Mouse (Mus musculus): ENCODE measurements around the gene Stab2. TPM values are rescaled to one million over a fixed set of nuclear protein-coding genes. Genes with fewer than 3 reads are reported as not detected.
A peak's percentile ranks its signal among the peaks of the same experiment; 100 is the strongest.

Gene Stab2
- polyA plus RNA-seq, 1 experiment from 2014 or later: 0.26 TPM

DNA sequence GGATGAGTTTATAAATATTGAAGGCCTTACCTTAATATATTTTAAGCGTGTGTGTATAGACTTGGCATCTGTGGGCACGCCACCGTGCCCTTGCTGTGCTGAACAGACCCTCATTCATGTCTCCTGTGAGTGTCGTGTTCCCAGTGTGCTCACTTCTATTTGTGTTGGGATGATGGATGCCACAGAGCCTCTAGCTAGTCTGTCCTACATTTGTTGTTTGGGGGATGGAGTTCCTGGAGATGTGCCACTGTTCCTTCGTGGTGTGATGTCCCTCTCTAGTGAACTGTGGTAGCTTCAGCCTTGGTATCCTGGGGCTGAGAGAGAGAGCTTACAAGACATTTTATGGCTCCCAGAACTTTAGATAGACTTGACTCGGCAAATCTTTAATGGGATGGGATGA is 169.0 kb downstream of the Stab2 start:
- no peaks in the 10 kb centered on the region for H3K27me3 ChIP-seq (ENCODE audit: control insufficient read depth, insufficient read depth, low read length)
- H3K9me3 ChIP-seq (ENCODE audit: control insufficient read depth, low read length): no peaks in the 10 kb centered on the region
- H3K36me3 ChIP-seq (ENCODE audit: control insufficient read depth, insufficient read depth, low read length): no peaks in the 10 kb centered on the region
- H3K4me2 ChIP-seq (replicated peaks; ENCODE audit: low read depth, low read length): no peak overlapping the region
- DNase-seq (ENCODE audit: low spot score): no peak
- WGBS: 84% methylated on average over 6 of the region's 6 CpGs
- ATAC-seq (ENCODE audit: low FRiP score): no peak
- H3K27ac ChIP-seq (ENCODE audit: low read depth, low read length): no peak overlapping the region
- H3K4me3 ChIP-seq (ENCODE audit: low read depth, low read length): no peak overlapping the region
- H3K4me1 ChIP-seq (replicated peaks; ENCODE audit: control insufficient read depth, insufficient read depth, low read length): no peaks in the 10 kb centered on the region
- H3K9ac ChIP-seq (ENCODE audit: low read depth, low read length): no peak overlapping the region

DNA sequence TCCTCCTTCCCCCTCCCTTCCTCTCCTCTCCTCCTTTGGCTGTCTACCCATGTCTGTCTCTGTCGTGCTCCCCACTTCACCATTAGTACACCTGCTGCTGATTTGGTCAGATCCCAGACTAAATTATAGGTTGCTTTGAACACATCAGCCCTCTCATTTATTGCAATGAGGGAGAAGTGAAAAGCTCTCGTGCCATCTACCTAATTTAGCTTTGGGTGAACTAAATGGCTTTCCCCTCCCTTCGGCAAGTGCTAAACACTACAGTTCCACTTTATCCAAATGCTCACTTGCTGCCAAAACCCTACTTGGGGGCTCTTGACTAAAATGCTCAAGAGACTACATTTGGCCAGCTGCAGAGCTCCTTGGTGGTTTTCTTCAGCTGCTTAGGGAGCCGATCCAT is 171.0 kb downstream of the Stab2 start:
- Histone ChIP-seq H3K9me3 (ENCODE audit: control insufficient read depth, low read length) (no peaks in the 10 kb centered on the region), H3K4me1 (replicated peaks; ENCODE audit: control insufficient read depth, insufficient read depth, low read length) (no peaks in the 10 kb centered on the region), H3K4me3 (ENCODE audit: low read depth, low read length) (no peak overlapping the region), H3K4me2 (replicated peaks; ENCODE audit: low read depth, low read length) (no peak overlapping the region), H3K9ac (ENCODE audit: low read depth, low read length) (no peak overlapping the region), H3K27me3 (ENCODE audit: control insufficient read depth, insufficient read depth, low read length) (no peaks in the 10 kb centered on the region), H3K27ac (ENCODE audit: low read depth, low read length) (no peak overlapping the region), H3K36me3 (ENCODE audit: control insufficient read depth, insufficient read depth, low read length) (no peaks in the 10 kb centered on the region)
- DNase-seq (ENCODE audit: low spot score): no peak
- ATAC-seq (ENCODE audit: low FRiP score): no peak
- 82% methylated on average over 4 of the region's 4 CpGs for WGBS

DNA sequence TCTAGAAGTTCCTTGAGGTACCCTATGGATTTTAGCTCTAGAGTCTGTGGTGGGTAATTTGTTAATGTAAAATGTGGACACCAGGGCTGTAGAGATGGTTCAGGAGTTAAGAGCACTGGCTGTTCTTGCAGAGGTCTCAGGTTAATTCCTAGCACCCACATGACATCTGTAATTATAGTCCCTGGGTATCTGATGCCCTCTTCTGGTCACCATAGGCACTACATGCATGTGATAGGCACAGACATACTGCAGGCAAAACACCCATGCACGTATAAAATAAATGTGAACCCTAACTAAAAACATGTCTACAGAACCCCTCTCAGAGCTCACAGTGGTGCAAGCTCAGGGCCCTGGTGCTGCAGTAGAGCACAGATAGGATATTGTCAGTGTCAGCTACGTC is 178.3 kb downstream of the Stab2 start:
- H3K4me1 ChIP-seq (replicated peaks; ENCODE audit: control insufficient read depth, insufficient read depth, low read length): no peaks in the 10 kb centered on the region
- H3K36me3 ChIP-seq (ENCODE audit: control insufficient read depth, insufficient read depth, low read length): no peaks in the 10 kb centered on the region
- H3K9ac ChIP-seq (ENCODE audit: low read depth, low read length): no peak overlapping the region
- H3K4me3 ChIP-seq (ENCODE audit: low read depth, low read length): no peak overlapping the region
- no peak overlapping the region for H3K27ac ChIP-seq (ENCODE audit: low read depth, low read length)
- WGBS: 89% methylated on average over 2 of the region's 2 CpGs
- no peak overlapping the region for H3K4me2 ChIP-seq (replicated peaks; ENCODE audit: low read depth, low read length)
- no peaks in the 10 kb centered on the region for H3K9me3 ChIP-seq (ENCODE audit: control insufficient read depth, low read length)
- no peaks in the 10 kb centered on the region for H3K27me3 ChIP-seq (ENCODE audit: control insufficient read depth, insufficient read depth, low read length)
- no peak for ATAC-seq (ENCODE audit: low FRiP score)
- no peak for DNase-seq (ENCODE audit: low spot score)

DNA sequence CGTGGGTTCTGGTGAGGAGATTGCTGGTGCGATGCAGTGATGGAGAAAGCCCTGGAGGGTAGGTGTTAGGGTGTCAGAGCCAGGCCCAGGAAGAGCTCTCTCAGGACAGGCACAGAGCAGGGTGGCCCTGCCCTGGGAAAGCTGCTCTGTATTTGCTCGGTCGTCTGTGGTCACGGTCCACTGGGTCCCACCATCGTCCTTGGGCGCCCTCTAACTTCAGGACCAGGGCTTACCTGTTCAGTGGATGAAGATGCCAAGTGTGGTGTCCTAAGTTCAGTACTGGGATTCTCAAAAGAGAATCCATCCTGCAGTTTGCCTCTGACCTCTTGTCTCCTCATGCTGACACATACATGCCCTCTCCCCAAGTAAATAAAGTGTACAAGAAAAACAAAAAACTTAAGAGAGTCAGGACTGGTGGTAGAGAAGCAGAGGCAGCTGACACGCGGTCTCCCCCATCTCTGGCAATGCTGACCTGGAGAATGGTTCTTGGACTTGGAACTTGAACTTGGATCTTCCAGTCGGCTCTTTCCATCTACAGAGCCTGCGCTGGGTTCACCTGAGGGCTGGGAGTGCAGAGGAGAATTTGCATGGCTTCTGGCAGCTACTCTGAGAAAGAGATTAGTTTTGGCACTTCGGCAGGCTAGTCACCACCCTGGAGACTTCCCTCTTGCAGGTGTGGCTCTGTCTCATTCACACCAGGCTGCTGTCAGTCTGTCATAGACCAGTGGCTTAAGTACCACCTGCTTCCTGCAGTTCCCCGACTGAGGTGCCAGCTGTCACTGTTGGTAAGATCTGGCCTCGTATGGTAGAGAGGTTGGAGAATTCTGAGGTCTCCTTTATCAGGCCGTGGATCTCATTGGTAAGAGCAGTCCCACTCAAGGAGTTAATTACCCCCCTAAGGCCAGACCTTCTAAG is 179.3 kb downstream of the Stab2 start:
- DNase-seq (ENCODE audit: low spot score) (no peak), ATAC-seq (ENCODE audit: low FRiP score) (no peak)
- Histone ChIP-seq H3K9me3 (ENCODE audit: control insufficient read depth, low read length) (no peaks in the 10 kb centered on the region), H3K9ac (ENCODE audit: low read depth, low read length) (no peak overlapping the region), H3K4me3 (ENCODE audit: low read depth, low read length) (no peak overlapping the region), H3K27ac (ENCODE audit: low read depth, low read length) (no peak overlapping the region), H3K4me1 (replicated peaks; ENCODE audit: control insufficient read depth, insufficient read depth, low read length) (no peaks in the 10 kb centered on the region), H3K4me2 (replicated peaks; ENCODE audit: low read depth, low read length) (no peak overlapping the region), H3K36me3 (ENCODE audit: control insufficient read depth, insufficient read depth, low read length) (no peaks in the 10 kb centered on the region), H3K27me3 (ENCODE audit: control insufficient read depth, insufficient read depth, low read length) (no peaks in the 10 kb centered on the region)
- 86% methylated on average over 15 of the region's 15 CpGs for WGBS

DNA sequence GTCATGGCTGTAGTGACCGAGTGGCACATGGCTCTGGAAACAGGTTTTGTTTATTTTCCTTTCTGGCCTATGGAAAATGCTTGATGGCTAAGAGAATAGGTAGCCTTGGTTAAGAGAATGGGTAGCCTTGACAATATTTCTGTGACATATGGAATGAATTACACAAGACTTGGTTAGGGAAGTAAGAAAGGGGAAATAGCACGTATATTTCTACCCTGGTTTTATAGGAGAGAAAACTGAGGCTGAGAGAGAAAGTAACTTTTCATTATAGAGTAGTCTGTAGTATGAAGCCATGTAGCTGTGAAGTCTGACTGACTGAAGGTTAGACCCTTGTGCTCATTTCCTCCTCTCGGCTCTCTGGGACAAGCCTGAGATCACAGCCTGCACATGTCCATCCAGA is 180.9 kb downstream of the Stab2 start:
- Histone ChIP-seq H3K27ac (ENCODE audit: low read depth, low read length) (no peak overlapping the region), H3K9me3 (ENCODE audit: control insufficient read depth, low read length) (no peaks in the 10 kb centered on the region), H3K9ac (ENCODE audit: low read depth, low read length) (no peak overlapping the region), H3K4me3 (ENCODE audit: low read depth, low read length) (no peak overlapping the region), H3K27me3 (ENCODE audit: control insufficient read depth, insufficient read depth, low read length) (no peaks in the 10 kb centered on the region), H3K4me2 (replicated peaks; ENCODE audit: low read depth, low read length) (no peak overlapping the region), H3K36me3 (ENCODE audit: control insufficient read depth, insufficient read depth, low read length) (no peaks in the 10 kb centered on the region), H3K4me1 (replicated peaks; ENCODE audit: control insufficient read depth, insufficient read depth, low read length) (no peaks in the 10 kb centered on the region)
- 70% methylated on average over 3 of the region's 3 CpGs for WGBS
- DNase-seq (ENCODE audit: low spot score): no peak
- ATAC-seq (ENCODE audit: low FRiP score): no peak

DNA sequence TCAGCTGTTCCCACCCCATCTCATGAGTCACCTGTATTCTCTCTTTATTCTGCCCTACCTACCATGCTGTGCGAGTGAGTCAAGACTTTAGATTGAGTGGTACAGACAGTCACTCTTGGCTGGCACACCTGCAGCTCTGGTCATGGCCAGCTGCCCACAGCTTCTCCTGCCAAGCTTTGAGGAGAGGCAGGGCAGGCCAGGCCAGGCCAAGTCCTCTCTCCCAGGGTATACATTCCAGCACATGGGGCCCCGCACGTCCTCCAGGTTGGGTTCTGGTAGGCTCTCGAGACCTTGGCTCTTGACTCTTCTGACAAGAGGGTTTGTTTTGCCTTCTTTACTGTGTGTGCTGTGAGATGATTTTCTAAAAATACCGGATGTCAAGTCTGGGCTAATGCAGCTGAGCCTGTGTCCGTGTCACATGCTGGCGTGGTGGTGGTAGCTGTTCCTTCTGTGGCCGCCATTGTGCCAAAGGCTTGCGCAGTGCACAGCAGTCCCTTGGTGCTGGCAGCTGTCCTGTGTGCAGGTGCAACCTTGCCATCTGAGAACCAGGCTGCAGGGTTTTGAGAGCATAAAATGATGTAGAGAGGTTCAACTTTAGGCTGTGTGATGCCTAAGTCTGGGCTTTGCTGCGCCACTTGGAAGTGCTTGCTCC is 181.8 kb downstream of the Stab2 start:
- Histone ChIP-seq H3K27me3 (ENCODE audit: control insufficient read depth, insufficient read depth, low read length) (no peaks in the 10 kb centered on the region), H3K4me2 (replicated peaks; ENCODE audit: low read depth, low read length) (no peak overlapping the region), H3K4me3 (ENCODE audit: low read depth, low read length) (no peak overlapping the region), H3K9me3 (ENCODE audit: control insufficient read depth, low read length) (no peaks in the 10 kb centered on the region), H3K36me3 (ENCODE audit: control insufficient read depth, insufficient read depth, low read length) (no peaks in the 10 kb centered on the region), H3K9ac (ENCODE audit: low read depth, low read length) (no peak overlapping the region), H3K27ac (ENCODE audit: low read depth, low read length) (no peak overlapping the region), H3K4me1 (replicated peaks; ENCODE audit: control insufficient read depth, insufficient read depth, low read length) (no peaks in the 10 kb centered on the region)
- WGBS: 98% methylated on average over 10 of the region's 10 CpGs
- DNase-seq (ENCODE audit: low spot score) (no peak), ATAC-seq (ENCODE audit: low FRiP score) (no peak)

DNA sequence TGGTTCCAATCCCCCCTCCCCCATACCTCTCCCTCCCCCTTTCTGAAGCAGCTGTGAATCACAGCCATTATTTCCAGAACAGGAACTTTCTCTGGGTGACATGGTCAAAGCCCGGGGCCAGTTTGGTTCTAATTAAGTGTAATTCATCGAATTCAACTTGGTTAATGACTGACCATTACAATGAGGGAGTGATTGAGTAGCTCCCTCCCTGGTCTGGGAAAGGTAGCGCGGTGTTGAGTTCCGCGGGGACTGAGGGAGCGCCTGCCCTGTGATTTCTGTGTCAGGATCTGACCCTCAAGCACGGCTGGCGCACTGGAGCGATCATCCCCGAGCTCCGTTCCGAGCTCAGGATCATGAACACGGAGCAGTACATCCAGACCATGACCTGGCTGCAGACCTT is 183.0 kb downstream of the Stab2 start:
- H3K36me3 ChIP-seq (ENCODE audit: control insufficient read depth, insufficient read depth, low read length): no peaks in the 10 kb centered on the region
- H3K4me3 ChIP-seq (ENCODE audit: low read depth, low read length): no peak overlapping the region
- no peak overlapping the region for H3K4me2 ChIP-seq (replicated peaks; ENCODE audit: low read depth, low read length)
- peak; percentile 17 for DNase-seq (ENCODE audit: low spot score)
- no peaks in the 10 kb centered on the region for H3K27me3 ChIP-seq (ENCODE audit: control insufficient read depth, insufficient read depth, low read length)
- H3K27ac ChIP-seq (ENCODE audit: low read depth, low read length): no peak overlapping the region
- no peaks in the 10 kb centered on the region; the same call in 1 of the 2 replicates for H3K4me1 ChIP-seq (replicated peaks; ENCODE audit: control insufficient read depth, insufficient read depth, low read length)
- H3K9ac ChIP-seq (ENCODE audit: low read depth, low read length): no peak overlapping the region
- WGBS: 52% methylated on average over 14 of the region's 14 CpGs
- H3K9me3 ChIP-seq (ENCODE audit: control insufficient read depth, low read length): no peaks in the 10 kb centered on the region
- ATAC-seq (ENCODE audit: low FRiP score): no peak

DNA sequence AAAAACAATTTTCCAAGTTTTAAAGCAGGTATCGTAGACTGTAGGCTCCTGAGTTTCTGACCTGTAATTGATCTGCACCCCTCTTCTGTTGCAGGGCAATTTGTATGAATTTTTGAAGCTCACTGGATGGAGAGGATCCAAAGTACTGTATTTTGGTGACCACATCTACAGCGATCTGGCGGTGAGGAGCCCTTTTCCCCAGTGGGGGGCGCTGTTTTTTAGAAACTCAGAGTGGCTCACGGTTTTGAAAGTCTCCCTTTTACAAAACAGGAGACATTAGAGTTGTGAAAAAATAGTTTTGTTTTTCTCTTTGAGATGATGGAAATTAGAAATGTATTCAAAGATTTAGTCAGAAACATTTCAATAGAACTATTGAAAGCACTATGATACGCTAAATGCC is 183.7 kb downstream of the Stab2 start:
- Histone ChIP-seq H3K4me2 (replicated peaks; ENCODE audit: low read depth, low read length) (no peak overlapping the region), H3K9ac (ENCODE audit: low read depth, low read length) (no peak overlapping the region), H3K36me3 (ENCODE audit: control insufficient read depth, insufficient read depth, low read length) (no peaks in the 10 kb centered on the region), H3K4me1 (replicated peaks; ENCODE audit: control insufficient read depth, insufficient read depth, low read length) (peaks cover 5% of the 10 kb centered on the region; the same call in 1 of the 2 replicates), H3K9me3 (ENCODE audit: control insufficient read depth, low read length) (no peaks in the 10 kb centered on the region), H3K27me3 (ENCODE audit: control insufficient read depth, insufficient read depth, low read length) (no peaks in the 10 kb centered on the region), H3K4me3 (ENCODE audit: low read depth, low read length) (no peak overlapping the region), H3K27ac (ENCODE audit: low read depth, low read length) (no peak overlapping the region)
- 80% methylated on average over 6 of the region's 6 CpGs for WGBS
- DNase-seq (ENCODE audit: low spot score) (peak; percentile 33), ATAC-seq (ENCODE audit: low FRiP score) (no peak)

DNA sequence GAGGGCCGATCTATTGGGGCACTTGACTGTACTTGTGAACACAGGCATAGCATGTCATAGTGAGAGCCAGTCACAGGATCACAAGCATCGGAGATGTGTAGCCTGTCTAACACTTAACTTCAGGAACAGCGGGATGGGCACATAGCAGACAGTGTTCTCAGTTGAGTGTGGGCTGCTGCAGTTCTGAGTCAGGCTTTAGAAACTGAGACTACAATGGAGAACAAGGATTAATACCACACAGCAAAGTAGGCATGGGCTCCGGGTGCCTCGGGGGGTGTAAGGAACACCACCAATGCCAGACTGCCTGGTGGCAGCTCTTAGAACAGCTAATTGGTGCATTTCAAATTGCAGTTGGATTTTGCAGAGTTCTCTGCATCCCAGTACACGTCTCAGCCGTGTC is 186.8 kb downstream of the Stab2 start:
- no peak for ATAC-seq (ENCODE audit: low FRiP score)
- no peak overlapping the region for H3K27ac ChIP-seq (ENCODE audit: low read depth, low read length)
- H3K9me3 ChIP-seq (ENCODE audit: control insufficient read depth, low read length): no peaks in the 10 kb centered on the region
- H3K27me3 ChIP-seq (ENCODE audit: control insufficient read depth, insufficient read depth, low read length): no peaks in the 10 kb centered on the region
- H3K9ac ChIP-seq (ENCODE audit: low read depth, low read length): no peak overlapping the region
- H3K4me3 ChIP-seq (ENCODE audit: low read depth, low read length): no peak overlapping the region
- no peak overlapping the region for H3K4me2 ChIP-seq (replicated peaks; ENCODE audit: low read depth, low read length)
- WGBS: 92% methylated on average over 7 of the region's 7 CpGs
- DNase-seq (ENCODE audit: low spot score): no peak
- H3K36me3 ChIP-seq (ENCODE audit: control insufficient read depth, insufficient read depth, low read length): no peaks in the 10 kb centered on the region
- peaks cover 5% of the 10 kb centered on the region; the same call in 1 of the 2 replicates for H3K4me1 ChIP-seq (replicated peaks; ENCODE audit: control insufficient read depth, insufficient read depth, low read length)
